Mouse (Mus musculus): ENCODE results near the gene Prickle4.

Prickle4 gene

GRCm38 (mm10) chr17:47694503-47695336, at the start of gene Prickle4:
Gene Prickle4, minus strand, starts transcription at chr17:47694736.
- DNase-seq, result peak; percentile 98 to 99

- no peak for DNase-seq
Observed at GRCm38 (mm10) chr17:47744086-47744485, 49.5 kb upstream of the Prickle4 start.

GRCm38 (mm10) chr17:47742991-47743734, 48.6 kb upstream of the Prickle4 start:
- peak in 1 of 2 experiments; percentile 52 for DNase-seq

- DNase-seq, result no peak
Observed at GRCm38 (mm10) chr17:47740186-47740585, 45.6 kb upstream of the Prickle4 start.

GRCm38 (mm10) chr17:47738879-47739798, 44.6 kb upstream of the Prickle4 start:
- peak; percentile 55 to 59 for DNase-seq

- DNase-seq, result peak; percentile 81 to 89
Observed at GRCm38 (mm10) chr17:47738066-47738878, 43.7 kb upstream of the Prickle4 start.

GRCm38 (mm10) chr17:47737271-47738065, 42.9 kb upstream of the Prickle4 start:
- peak; percentile 95 for DNase-seq

- peak; percentile 96 to 99 for DNase-seq
Observed at GRCm38 (mm10) chr17:47736856-47737255, 42.3 kb upstream of the Prickle4 start, which contains the start of gene Tfeb. Gene Tfeb, plus strand, starts transcription at chr17:47737030.

GRCm38 (mm10) chr17:47735553-47736100, 41.1 kb upstream of the Prickle4 start:
- no peak for DNase-seq

GRCm38 (mm10) chr17:47730633-47731575, 36.4 kb upstream of the Prickle4 start:
- no peak for DNase-seq

- DNase-seq, result no peak
Observed at GRCm38 (mm10) chr17:47726566-47726965, 32.0 kb upstream of the Prickle4 start, which contains the start of gene Pgc. Gene Pgc, plus strand, starts transcription at chr17:47726842.

GRCm38 (mm10) chr17:47721183-47721582, 26.6 kb upstream of the Prickle4 start:
- no peak for DNase-seq

- DNase-seq, result no peak
Observed at GRCm38 (mm10) chr17:47715037-47715436, 20.5 kb upstream of the Prickle4 start.

GRCm38 (mm10) chr17:47712889-47713571, 18.5 kb upstream of the Prickle4 start:
- DNase-seq, result no peak

- no peak for DNase-seq
Observed at GRCm38 (mm10) chr17:47711883-47712282, 17.3 kb upstream of the Prickle4 start.

- DNase-seq, result no peak
Observed at GRCm38 (mm10) chr17:47710036-47710435, 15.5 kb upstream of the Prickle4 start.

- DNase-seq, result no peak
Observed at GRCm38 (mm10) chr17:47708972-47709371, 14.4 kb upstream of the Prickle4 start.

- peak; percentile 45 to 61 for DNase-seq
Observed at GRCm38 (mm10) chr17:47707961-47708360, 13.4 kb upstream of the Prickle4 start.

GRCm38 (mm10) chr17:47706196-47706595, 11.7 kb upstream of the Prickle4 start:
- peak in 1 of 2 experiments; percentile 30 for DNase-seq
